Mouse (Mus musculus) thymus, adult 2 months (tissue): ENCODE data around the gene Olfr646.

ENCODE experiments used
- CTCF ChIP-seq: fragments of 200-500 bp; IDR thresholded peaks from 2 replicates; pipeline ENCODE4 v1.5.1; 2012; ENCODE audit warnings: mild to moderate bottlenecking, control low read depth, low read length, moderate library complexity, borderline replicate concordance; ENCODE audit not compliant: control insufficient read depth, poor library complexity, insufficient read depth; ENCODE audit errors: extremely low read depth
- POLR2A ChIP-seq: fragments of 200-500 bp; IDR thresholded peaks from 2 replicates; pipeline ENCODE4 v1.6.1; 2012; ENCODE audit warnings: mild to moderate bottlenecking, low read length, control low read depth, moderate library complexity; ENCODE audit not compliant: control insufficient read depth, poor library complexity, insufficient read depth; ENCODE audit errors: extremely low read depth

- no peak for TF ChIP-seq POLR2A
- TF ChIP-seq CTCF: no peak
Measured at GRCm38 (mm10) chr7:104137305-104137704, 32.6 kb downstream of the Olfr646 start, which contains the start of gene Olfr643.
